Mouse (Mus musculus): ENCODE data around the gene Exoc6b. TPM values are rescaled to one million over a fixed set of nuclear protein-coding genes. Genes with fewer than 3 reads are reported as not detected.
A peak's percentile ranks its signal among the peaks of the same experiment; 100 is the strongest.

The Exoc6b gene
- total RNA-seq, 2 experiments from 2014 or later = 41.8 to 44.0 TPM

- DNase-seq = peak in 1 of 2 experiments; percentile 2
Observed at GRCm38 (mm10) chr6:84976563-84976971, 92.7 kb downstream of the Exoc6b start.

GRCm38 (mm10) chr6:84968531-84968930, 100.8 kb downstream of the Exoc6b start:
- DNase-seq = no peak

GRCm38 (mm10) chr6:84964729-84965415, 104.4 kb downstream of the Exoc6b start:
- DNase-seq = no peak

DNA sequence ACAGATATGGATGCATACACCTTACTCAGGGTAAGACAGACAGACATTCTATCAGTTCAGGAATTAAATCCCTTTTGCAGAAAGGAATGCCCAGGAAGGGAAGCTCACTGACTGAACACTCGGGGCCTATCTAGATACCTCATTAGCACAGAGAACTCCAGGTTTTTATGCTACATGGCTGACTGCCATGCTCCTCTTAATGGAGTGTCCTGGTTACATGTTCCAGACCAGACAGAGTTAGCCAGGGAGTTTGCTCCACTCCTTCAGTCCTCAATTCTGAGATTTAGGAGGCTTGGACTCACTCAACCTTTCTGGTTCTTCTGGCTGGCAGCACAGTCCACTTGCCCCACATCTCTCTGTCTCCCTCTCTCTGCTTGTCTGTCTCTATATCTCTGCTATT, 106.3 kb downstream of the Exoc6b start:
- DNase-seq = no peak

DNA sequence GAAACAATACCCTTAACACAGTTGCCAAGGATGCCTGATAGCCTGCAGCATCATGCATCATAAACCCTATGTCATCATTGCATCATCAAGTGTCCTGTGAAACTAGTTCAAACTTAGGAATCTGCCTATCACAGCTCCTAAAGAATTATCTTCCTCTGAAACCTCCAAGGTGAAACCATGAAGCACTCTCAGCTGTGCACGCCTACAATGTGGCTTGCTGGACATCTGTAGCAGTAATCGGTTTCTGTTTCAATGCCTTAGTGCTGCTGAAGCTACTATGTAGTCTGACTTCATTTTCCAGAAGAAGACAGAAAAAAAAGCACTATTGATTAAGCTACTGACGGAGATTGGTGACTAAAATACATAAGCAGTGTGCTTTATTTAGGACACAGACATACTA, 107.5 kb downstream of the Exoc6b start:
- DNase-seq = no peak

- DNase-seq = no peak
Observed at GRCm38 (mm10) chr6:84959520-84959919, 109.8 kb downstream of the Exoc6b start.

- no peak for DNase-seq
Observed at GRCm38 (mm10) chr6:84951621-84952020, 117.7 kb downstream of the Exoc6b start.

DNA sequence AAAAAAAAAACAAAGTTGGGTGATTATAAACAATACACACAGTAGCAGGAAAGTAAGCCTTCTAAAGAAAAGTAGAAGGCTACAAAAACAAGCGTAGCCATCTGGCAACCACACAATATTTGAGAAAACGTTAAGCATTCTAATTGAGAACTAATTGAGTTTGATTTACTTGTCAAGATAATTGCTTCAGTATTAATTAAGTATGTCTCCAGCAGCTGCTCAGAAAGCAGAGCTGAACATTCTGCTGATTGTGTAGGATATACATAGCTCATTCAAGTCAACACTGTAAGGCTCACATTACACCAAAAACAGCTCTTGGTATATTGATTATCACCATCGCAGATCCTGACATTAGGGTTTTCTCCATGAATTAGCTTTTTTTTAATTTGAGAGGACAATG, 122.7 kb downstream of the Exoc6b start:
- DNase-seq = no peak

DNA sequence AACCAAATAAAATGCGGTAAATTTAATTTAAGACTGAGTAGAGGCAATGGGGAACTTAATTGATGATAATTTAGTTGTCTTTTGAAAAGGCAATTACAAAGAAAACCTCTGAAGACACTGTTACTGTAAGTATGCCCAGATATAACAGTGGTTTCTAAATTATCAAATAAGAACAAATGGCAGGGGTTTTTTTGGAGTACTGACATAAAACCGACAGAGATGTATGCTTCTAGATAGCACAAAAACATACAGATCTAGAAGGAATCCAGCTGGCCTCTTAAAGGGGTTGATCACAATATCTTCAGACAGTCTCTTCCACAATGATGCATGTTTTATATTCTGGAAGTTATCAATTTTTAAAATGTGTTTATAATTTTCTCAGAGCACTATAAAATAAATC, 123.2 kb downstream of the Exoc6b start:
- DNase-seq = no peak

DNA sequence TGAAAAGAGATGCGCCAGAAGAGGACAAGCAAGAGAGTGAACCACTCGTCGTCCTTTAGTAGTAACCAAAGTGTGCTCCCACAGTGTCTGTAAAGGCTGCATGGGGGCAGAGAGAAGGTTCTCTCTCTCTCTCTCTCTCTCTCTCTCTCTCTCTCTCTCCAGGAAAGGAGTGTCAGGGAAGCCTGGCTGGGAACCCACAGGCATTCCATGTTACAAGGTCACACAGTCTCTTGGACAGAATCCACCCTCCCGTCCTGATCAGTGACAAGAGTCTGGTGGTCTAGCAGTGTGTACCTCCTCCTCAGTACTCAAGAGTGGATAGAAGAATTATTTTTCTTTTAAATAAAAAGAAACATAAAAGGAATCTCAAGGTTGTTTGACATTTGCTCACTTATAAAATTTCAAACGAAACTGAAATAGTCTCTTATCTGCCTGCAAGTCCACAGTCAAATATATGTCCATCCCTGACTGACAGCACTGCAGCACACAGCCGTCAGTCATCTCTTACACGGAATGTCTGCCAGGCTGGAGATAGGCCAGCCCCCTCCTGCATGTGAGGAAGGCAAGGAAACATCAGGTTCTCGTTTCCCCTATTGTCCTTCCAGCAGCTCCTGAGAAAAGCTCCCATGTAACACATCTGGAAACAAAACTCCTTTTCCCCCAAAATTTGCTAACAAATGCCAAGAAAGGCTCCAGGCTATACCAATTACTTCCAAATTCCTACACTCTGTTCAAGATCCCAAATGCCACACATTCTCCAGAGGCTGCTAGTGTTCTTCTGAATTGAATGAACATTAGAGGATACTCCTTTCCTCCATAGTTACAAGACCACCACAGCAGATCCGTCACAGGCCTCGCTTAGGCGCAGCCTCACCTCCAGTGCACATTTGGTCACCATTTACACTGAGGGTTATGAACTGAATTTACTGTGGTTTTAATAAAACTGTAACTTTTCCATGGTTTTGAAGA, 136.1 kb downstream of the Exoc6b start:
- DNase-seq = peak in 1 of 2 experiments; percentile 36

DNA sequence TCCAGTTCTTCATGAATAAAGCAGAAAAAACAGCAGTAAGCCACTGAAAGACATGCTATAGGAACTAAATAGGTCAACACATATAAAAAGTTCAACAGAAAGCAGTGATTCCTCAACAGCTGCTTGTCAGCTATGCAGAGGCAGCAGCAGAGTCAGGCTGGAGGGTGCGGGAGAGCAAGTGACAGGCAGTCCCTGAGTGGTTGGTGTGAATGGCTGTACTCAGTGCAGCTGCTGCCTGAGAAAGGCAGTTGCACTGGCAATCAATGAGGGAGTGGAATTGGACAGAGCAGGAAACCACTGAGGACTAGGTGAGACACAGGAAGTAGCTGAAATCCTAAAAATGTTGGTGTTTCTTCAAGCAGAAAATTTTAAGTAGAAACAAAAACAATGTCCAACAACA, 138.3 kb downstream of the Exoc6b start:
- no peak for DNase-seq

- no peak for DNase-seq
Observed at GRCm38 (mm10) chr6:84926066-84926465, 143.2 kb downstream of the Exoc6b start.

DNA sequence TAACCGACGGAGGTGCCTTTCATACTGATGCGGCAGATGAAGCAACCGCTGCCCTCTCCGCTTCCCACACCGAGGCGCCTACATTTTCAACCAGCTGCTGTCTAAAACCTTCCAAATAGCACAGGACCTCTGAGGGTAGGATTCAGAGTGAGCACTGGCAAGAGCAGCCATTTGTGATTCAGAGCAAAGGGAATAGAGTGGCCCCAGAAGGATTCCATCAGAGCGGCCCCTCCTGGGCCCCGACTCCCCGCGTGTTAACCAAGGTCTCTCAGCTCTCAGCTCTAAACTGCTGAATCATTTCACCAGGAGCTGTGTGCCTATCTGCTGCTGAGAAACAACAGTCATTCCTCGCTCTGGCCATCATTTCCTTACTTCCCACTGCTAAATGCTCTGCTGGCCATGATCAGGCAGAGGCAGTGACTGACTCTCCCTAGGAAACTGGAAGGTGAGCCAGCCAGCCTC, 145.5 kb downstream of the Exoc6b start:
- DNase-seq = peak; percentile 17 to 37

- DNase-seq = peak; percentile 40 to 67
Observed at GRCm38 (mm10) chr6:84916291-84916690, 153.0 kb downstream of the Exoc6b start.

DNA sequence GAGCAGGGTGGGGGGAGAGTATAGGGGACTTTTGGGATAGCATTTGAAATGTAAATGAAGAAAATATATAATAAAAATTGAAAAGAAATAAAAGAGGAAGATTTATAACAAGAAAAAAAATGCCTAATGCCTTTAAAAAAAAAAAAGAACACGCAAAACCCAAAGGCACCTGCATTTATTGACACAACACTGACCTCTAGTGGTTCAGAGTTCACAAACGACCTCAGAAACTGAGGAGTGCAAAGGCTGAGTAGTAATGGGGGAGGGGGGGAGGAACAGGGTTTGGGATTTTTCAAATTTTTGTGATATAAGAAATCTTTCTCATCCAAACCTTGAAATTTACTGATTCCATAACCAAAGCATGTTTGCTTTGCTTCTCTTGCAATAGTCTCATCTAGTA, 156.9 kb downstream of the Exoc6b start:
- DNase-seq = peak; percentile 12 to 54

GRCm38 (mm10) chr6:84899002-84899774, 170.1 kb downstream of the Exoc6b start:
- no peak for DNase-seq

DNA sequence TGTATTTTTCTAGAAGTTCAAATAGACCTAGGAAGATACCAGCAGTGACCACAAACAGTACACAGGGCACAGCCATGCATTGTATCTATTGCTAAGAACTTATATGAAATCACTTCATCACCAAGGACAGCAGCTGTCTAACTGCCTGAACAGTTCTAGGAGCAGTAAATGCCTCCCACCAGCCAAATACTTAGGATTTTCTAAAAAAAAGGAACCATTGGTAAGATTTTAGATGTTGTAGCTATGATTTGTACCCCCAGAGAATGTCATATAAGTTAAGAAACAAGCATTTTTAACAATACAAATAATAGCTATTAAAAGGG, 175.6 kb downstream of the Exoc6b start:
- no peak for DNase-seq

- peak in 1 of 2 experiments; percentile 15 for DNase-seq
Observed at GRCm38 (mm10) chr6:84892926-84893772, 176.2 kb downstream of the Exoc6b start.

GRCm38 (mm10) chr6:84886551-84886950, 182.8 kb downstream of the Exoc6b start:
- peak in 1 of 2 experiments; percentile 9 for DNase-seq

- no peak for DNase-seq
Observed at GRCm38 (mm10) chr6:84885080-84885479, 184.2 kb downstream of the Exoc6b start.

GRCm38 (mm10) chr6:84883720-84884119, 185.6 kb downstream of the Exoc6b start:
- DNase-seq = no peak
